Mouse (Mus musculus): ENCODE results near the gene Abcb4. TPM values are rescaled to one million over a fixed set of nuclear protein-coding genes. Genes with fewer than 3 reads are reported as not detected.
"Not testable (repeated sequence)": the region's sequence is repeated elsewhere in the genome, so short reads cannot be mapped to it uniquely, and the experiment has no call there.

The Abcb4 gene
- polyA plus RNA-seq, 1 experiment from 2014 or later: 0.46 TPM

- no peak overlapping the region for H3K4me2 ChIP-seq
- no peak overlapping the region for H3K27ac ChIP-seq
- ATAC-seq (replicated peaks): no peak
- no peaks in the 10 kb centered on the region for H3K4me1 ChIP-seq
- WGBS: 97% methylated on average over 5 of the region's 5 CpGs
- H3K4me3 ChIP-seq: no peak overlapping the region
- no peak overlapping the region for H3K9ac ChIP-seq
- 0 out of 2 replicates have a peak, but pooled peaks cover 3% of the 10 kb centered on the region for H3K36me3 ChIP-seq (replicated peaks)
- no peaks in the 10 kb centered on the region for H3K9me3 ChIP-seq
- H3K27me3 ChIP-seq (replicated peaks): no peaks in the 10 kb centered on the region
These were observed 94.4 kb downstream of the Abcb4 start for GRCm38 (mm10) chr5:8987925-8988324.

DNA sequence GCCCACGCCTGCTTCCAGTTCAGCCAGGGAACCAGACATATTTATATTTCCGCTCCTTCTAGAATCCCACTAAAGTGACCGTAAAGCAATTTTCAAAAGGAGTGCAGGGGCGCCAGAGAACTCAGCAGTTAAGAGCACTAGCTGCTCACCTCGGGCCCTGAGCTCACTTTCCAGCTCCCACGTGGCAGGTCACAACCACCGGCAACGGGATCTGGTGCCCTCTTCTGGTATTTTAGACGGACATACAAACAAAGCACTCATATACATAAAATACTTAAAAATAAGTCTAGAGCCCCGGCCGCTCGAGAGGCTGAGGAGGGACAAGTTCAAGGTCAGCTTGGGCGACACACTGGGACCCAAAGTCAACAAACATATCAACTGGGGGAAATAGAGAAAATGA lies 97.0 kb downstream of the Abcb4 start:
- WGBS: 89% methylated on average over 13 of the region's 13 CpGs

DNA sequence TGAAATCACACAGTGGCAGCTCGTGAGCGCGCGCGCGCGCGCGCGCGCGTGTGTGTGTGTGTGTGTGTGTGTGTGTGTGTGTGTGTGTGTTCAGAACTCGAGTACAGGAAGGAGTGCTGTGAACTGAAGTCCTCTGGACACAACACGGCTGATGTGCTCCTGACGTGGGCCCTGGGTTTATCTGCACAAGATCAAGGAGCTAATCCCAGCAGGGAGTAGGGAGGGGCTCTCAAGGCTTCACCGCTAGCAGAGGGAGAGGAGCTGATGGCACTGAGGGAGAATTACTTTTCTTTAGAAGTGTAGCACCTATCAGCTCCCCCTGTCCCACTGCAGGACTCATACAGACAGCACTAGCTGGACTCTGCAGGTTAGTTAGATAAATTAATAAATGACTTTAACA lies 98.1 kb downstream of the Abcb4 start:
- Histone ChIP-seq H3K4me3 (no peak overlapping the region), H3K9ac (no peak overlapping the region), H3K36me3 (replicated peaks) (0 out of 2 replicates have a peak, but pooled peaks cover 3% of the 10 kb centered on the region), H3K9me3 (no peaks in the 10 kb centered on the region), H3K27ac (no peak overlapping the region), H3K4me1 (peaks cover 9% of the 10 kb centered on the region), H3K27me3 (replicated peaks) (no peaks in the 10 kb centered on the region), H3K4me2 (no peak overlapping the region)
- 83% methylated on average over 16 of the region's 16 CpGs for WGBS
- no peak for ATAC-seq (replicated peaks)

More for the DNA sequence above, 97.0 kb downstream of the Abcb4 start:
- H3K9ac ChIP-seq: no peak overlapping the region
- no peak for ATAC-seq (replicated peaks)
- H3K4me1 ChIP-seq: no peaks in the 10 kb centered on the region
- no peaks in the 10 kb centered on the region for H3K9me3 ChIP-seq
- H3K4me2 ChIP-seq: no peak overlapping the region
- H3K27me3 ChIP-seq (replicated peaks): no peaks in the 10 kb centered on the region
- no peak overlapping the region for H3K4me3 ChIP-seq
- H3K27ac ChIP-seq: no peak overlapping the region
- H3K36me3 ChIP-seq (replicated peaks): 0 out of 2 replicates have a peak, but pooled peaks cover 3% of the 10 kb centered on the region

GRCm38 (mm10) chr5:8995966-8996685 lies 102.6 kb downstream of the Abcb4 start:
- Histone ChIP-seq H3K36me3 (replicated peaks) (no peaks in the 10 kb centered on the region), H3K27me3 (replicated peaks) (no peaks in the 10 kb centered on the region), H3K9ac (peak overlapping the region; percentile 80), H3K4me1 (peaks cover 11% of the 10 kb centered on the region), H3K9me3 (no peaks in the 10 kb centered on the region), H3K4me3 (peak overlapping the region; percentile 92), H3K4me2 (peak overlapping the region; percentile 86), H3K27ac (peak overlapping the region; percentile 87)
- 14% methylated on average over 13 of the region's 13 CpGs for WGBS
- no peak for ATAC-seq (replicated peaks)

GRCm38 (mm10) chr5:8996686-8997512 lies 103.4 kb downstream of the Abcb4 start, which contains the start of gene Crot:
TSS of gene Crot (minus strand) at chr5:8997324.
- Histone ChIP-seq H3K4me2 (peak within 1 kb of the TSS; percentile 86), H3K4me3 (peak within 1 kb of the TSS; percentile 92), H3K9me3 (no peaks in the 10 kb centered on the region), H3K36me3 (replicated peaks) (no peaks in the 10 kb centered on the region), H3K27ac (peak within 1 kb of the TSS; percentile 87), H3K27me3 (replicated peaks) (no peaks in the 10 kb centered on the region), H3K9ac (peak within 1 kb of the TSS; percentile 80), H3K4me1 (peaks cover 11% of the 10 kb centered on the region)
- 0% methylated on average over 46 of the region's 57 CpGs for WGBS
- peak; percentile 100 for ATAC-seq (replicated peaks)

GRCm38 (mm10) chr5:8997513-8997895 lies 104.0 kb downstream of the Abcb4 start:
- H3K27me3 ChIP-seq (replicated peaks): no peaks in the 10 kb centered on the region
- H3K27ac ChIP-seq: peak overlapping the region; percentile 87
- H3K4me3 ChIP-seq: peak overlapping the region; percentile 92
- no peaks in the 10 kb centered on the region for H3K9me3 ChIP-seq
- peak overlapping the region; percentile 80 for H3K9ac ChIP-seq
- ATAC-seq (replicated peaks): peak; percentile 60
- WGBS: 6% methylated on average over 8 of the region's 8 CpGs
- H3K4me2 ChIP-seq: peak overlapping the region; percentile 86
- H3K36me3 ChIP-seq (replicated peaks): no peaks in the 10 kb centered on the region
- peaks cover 11% of the 10 kb centered on the region for H3K4me1 ChIP-seq

DNA sequence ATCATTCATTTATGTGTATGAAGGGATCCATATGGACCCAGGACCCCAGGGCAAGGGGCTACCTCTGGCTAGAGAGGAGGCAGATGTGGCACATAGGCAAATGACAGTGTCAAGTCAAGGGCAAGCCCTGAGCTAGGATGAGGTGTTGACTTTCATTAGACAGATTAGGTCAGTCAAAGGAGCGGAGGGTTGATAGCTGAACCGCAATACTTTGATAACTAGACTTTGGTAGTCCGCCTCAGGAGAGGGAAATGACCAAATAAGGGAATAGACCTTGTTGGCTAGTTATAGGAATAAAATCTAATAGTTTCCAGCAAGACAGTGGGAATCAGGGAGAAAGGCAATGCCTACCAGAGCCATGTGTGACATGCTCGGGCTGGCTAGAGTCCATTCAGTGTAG lies 105.6 kb downstream of the Abcb4 start:
- 70% methylated on average over 4 of the region's 4 CpGs for WGBS
- ATAC-seq (replicated peaks): no peak

DNA sequence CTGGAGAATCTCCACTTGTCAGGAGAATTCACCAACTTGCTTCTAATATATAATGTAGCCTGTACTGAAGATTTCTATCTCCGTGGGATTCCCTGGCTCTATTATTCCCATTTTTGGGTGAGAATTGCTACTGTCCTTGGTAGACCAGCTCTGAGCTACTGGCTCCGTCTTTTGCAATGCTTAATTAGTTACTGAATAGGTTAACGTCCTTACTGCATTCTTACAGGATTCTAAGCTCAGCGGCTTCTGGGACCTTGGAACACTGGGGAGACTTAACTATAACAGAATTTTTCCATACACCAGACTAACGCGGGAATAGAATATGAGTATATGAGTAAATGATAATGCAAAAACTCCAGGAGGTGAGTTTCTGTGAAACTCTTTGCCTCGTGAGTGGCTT lies 106.5 kb downstream of the Abcb4 start:
- H3K27me3 ChIP-seq (replicated peaks); H3K4me3 ChIP-seq; ATAC-seq (replicated peaks); H3K4me2 ChIP-seq; H3K36me3 ChIP-seq (replicated peaks); H3K27ac ChIP-seq; H3K9ac ChIP-seq; H3K9me3 ChIP-seq: not testable (repeated sequence)
- peaks cover 11% of the 10 kb centered on the region for H3K4me1 ChIP-seq
- 12% methylated on average over 7 of the region's 7 CpGs for WGBS

More for the DNA sequence above, 105.6 kb downstream of the Abcb4 start:
- H3K9me3 ChIP-seq: no peaks in the 10 kb centered on the region
- H3K4me1 ChIP-seq: peaks cover 11% of the 10 kb centered on the region
- H3K36me3 ChIP-seq (replicated peaks): no peaks in the 10 kb centered on the region
- H3K4me2 ChIP-seq: no peak overlapping the region
- no peaks in the 10 kb centered on the region for H3K27me3 ChIP-seq (replicated peaks)
- H3K9ac ChIP-seq: no peak overlapping the region
- H3K27ac ChIP-seq: no peak overlapping the region
- no peak overlapping the region for H3K4me3 ChIP-seq

- not testable (repeated sequence) for ATAC-seq (replicated peaks)
These were observed 113.1 kb downstream of the Abcb4 start for GRCm38 (mm10) chr5:9006585-9006984.

More at GRCm38 (mm10) chr5:9006585-9006984, 113.1 kb downstream of the Abcb4 start:
- H3K4me3 ChIP-seq; H3K4me1 ChIP-seq; H3K9me3 ChIP-seq; H3K27me3 ChIP-seq (replicated peaks); H3K36me3 ChIP-seq (replicated peaks); H3K9ac ChIP-seq; H3K27ac ChIP-seq; H3K4me2 ChIP-seq: not testable (repeated sequence)
- WGBS: 54% methylated on average over 3 of the region's 3 CpGs

Other genes starting within 250 kb of the Abcb4 start
- 1.9 TPM in 2 replicates for gene Abcb1a, start 233.6 kb upstream of the Abcb4 start, polyA plus RNA-seq (2015; fragmentation: Nextera tagmentation; extraction: Ambion mirVana)
- 0.44 and 0.82 TPM in 2 replicates for gene Abcb1b, start 95.6 kb upstream of the Abcb4 start, polyA plus RNA-seq (2015; fragmentation: Nextera tagmentation; extraction: Ambion mirVana)
- gene Crot, start 103.6 kb downstream of the Abcb4 start, polyA plus RNA-seq (2015; fragmentation: Nextera tagmentation; extraction: Ambion mirVana): 17.1 and 17.3 TPM in 2 replicates
- gene Tmem243, start 207.0 kb downstream of the Abcb4 start, polyA plus RNA-seq (2015; fragmentation: Nextera tagmentation; extraction: Ambion mirVana): 10.4 and 11.2 TPM in 2 replicates

All from midbrain, embryonic 15.5 days (tissue).